Mouse (Mus musculus) 3134 (cell line): Measurements from ENCODE around the gene Bmf.

ENCODE experiments used
- DNase-seq: peaks from one replicate; pipeline ENCODE4 v3.0.0-alpha.2; 2011; ENCODE audit warnings: low spot score; ENCODE audit not compliant: insufficient read length; ENCODE audit errors: extremely low read depth

The Bmf gene

GRCm38 (mm10) chr2:118545242-118546103, 4.0 kb downstream of the Bmf start:
- peak; percentile 95 for DNase-seq

DNA sequence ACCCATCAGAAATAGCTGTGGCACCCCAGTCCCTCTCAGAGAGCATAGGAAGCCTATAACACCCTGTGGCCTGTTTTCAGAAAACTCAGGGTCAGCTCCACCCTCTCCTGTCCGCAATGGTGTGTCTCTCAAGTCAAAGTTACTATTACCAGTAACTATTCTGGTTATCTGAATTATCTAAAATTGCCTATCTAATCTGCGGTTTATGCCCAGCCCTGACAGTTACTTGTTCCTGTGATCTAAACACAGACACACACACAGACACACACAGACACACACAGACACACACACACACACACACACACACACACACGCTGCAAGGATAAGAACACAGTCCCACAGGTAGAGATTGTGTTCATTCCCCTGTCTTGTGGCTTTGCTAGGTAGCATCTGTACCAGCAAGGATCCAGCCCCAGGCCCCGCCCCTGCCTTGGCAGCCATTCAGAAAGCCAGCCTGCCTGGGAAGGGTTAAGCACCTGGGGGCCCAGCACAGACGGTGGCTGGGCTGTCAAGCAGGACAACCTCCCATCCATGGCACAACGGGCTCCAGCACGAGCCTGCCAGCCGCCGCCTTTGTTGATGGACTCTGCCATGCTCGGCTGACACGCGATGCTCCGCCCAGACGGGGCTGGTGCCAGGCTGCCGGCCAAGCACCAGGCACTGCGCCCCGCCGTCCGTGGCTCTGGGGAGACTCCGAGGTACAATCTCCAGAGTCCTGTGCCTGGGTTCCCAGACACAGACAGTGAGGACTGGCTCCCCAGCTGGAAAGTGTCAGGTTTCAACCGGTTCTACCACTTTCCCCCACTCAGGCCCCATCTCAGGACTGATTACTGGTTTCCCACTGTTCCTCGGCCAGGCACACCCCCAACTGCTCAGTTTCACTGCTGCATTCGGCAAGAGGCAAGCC, 5.3 kb downstream of the Bmf start:
- DNase-seq = peak; percentile 85

- no peak for DNase-seq
Observed at GRCm38 (mm10) chr2:118542971-118543573, 6.4 kb downstream of the Bmf start.

GRCm38 (mm10) chr2:118541716-118542115, 7.8 kb downstream of the Bmf start:
- DNase-seq = no peak

DNA sequence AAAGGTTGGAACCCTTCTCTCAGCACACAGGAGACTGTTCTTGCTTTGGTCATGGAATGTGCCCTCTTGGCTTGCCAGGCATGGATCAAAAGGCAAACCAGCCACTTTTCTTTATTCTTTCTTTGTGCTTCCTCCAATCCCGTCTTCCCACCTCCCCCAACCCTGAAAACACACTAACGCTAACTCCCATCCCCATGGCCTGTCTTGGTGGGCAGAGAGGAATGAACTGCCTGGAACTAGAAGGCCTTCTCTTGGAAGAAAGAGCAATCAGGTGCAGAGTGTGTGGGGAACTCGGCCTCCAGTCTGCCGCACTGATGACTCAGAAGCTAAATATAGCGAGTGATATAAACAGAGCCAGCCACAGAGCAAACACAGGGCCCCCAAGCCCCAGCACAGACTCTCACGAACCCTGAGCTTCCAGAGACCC, 8.8 kb downstream of the Bmf start:
- DNase-seq = peak; percentile 75

- DNase-seq = no peak
Observed at GRCm38 (mm10) chr2:118539881-118540516, 9.5 kb downstream of the Bmf start.

- no peak for DNase-seq
Observed at GRCm38 (mm10) chr2:118539040-118539439, 10.4 kb downstream of the Bmf start.

- DNase-seq = no peak
Observed at GRCm38 (mm10) chr2:118537226-118537625, 12.3 kb downstream of the Bmf start.

- peak; percentile 74 for DNase-seq
Observed at GRCm38 (mm10) chr2:118536553-118536952, 12.9 kb downstream of the Bmf start.

DNA sequence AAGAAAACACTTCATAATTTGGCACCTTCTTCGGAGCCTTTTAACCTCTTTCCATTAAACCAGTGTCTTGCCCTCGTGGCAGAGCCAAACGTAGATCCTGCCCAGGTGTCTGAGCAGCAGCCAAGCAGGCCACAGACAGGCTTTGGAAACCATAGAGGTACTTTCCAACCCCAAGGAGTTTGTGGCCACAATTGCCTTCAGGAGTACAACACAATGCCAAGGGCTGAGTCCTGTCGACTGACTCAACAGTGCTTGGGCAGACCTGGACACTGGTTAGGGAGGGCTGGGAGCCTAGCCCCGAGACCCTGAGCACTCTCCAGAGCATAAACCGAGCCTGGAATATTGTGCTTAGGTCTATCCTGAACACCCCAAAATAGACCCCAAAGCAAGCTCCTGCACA, 13.4 kb downstream of the Bmf start:
- no peak for DNase-seq

DNA sequence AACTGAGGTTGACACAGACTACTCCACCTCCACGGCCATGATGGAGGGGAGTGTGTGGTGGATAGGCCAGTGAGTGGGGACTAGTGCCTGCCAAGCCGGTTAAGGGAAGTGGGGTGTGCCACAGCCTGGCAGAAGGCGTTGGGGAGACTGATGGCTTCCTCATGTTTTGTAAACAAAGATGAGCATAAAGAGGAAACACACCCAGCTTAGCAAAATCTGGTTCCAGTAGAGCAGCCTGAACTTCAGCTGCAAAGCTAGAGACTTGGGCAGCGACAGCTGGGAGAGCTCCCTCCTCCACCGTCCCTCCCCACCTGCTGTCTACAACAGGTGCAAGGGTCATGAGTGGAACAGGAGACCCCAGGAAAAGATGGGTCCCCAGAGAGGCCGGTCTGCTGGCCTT, 15.5 kb downstream of the Bmf start:
- DNase-seq = no peak

GRCm38 (mm10) chr2:118532855-118533675, 16.4 kb downstream of the Bmf start:
- no peak for DNase-seq

DNA sequence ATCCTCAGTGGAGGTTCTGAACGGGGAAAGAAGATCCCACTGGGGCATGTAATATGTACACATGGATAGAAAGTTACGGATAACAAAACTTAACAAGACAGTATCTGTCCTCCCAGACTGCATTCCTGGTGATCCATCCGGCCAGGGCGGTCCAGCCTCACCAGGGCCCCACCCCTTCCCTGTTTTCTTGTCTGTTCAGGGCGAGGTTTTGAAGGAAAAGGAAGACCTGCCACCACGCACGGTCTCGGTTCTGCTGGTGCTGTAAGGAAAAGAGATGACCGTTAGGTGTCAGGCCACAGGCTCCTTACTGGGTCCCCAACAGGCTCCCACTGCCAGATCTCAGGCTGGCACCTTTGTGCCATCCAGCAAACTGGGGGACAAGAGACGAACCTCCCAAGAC, 17.1 kb downstream of the Bmf start:
- no peak for DNase-seq

- DNase-seq = peak; percentile 75
Observed at GRCm38 (mm10) chr2:118529466-118530181, 19.9 kb downstream of the Bmf start.

- DNase-seq = no peak
Observed at GRCm38 (mm10) chr2:118526545-118526944, 22.9 kb downstream of the Bmf start.

DNA sequence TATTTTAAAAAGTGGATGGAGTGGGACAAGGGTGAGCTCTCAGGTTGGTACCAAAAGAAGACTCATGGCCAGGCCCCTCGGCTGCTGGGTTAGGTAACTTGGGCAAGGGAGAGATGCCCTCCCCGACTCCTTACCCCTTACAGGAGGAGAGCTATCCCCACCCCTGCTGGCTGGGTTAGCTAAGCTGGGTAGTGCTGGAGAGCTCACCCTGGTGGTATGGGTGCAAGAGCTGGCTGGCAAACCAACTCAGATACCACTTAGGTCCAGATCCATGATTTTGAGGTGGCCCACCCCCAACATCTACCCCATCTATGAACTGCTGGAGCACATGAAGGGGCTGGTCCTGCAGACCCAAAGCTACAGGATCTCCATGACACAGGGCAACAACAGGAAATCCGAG, 24.7 kb downstream of the Bmf start:
- DNase-seq = no peak

DNA sequence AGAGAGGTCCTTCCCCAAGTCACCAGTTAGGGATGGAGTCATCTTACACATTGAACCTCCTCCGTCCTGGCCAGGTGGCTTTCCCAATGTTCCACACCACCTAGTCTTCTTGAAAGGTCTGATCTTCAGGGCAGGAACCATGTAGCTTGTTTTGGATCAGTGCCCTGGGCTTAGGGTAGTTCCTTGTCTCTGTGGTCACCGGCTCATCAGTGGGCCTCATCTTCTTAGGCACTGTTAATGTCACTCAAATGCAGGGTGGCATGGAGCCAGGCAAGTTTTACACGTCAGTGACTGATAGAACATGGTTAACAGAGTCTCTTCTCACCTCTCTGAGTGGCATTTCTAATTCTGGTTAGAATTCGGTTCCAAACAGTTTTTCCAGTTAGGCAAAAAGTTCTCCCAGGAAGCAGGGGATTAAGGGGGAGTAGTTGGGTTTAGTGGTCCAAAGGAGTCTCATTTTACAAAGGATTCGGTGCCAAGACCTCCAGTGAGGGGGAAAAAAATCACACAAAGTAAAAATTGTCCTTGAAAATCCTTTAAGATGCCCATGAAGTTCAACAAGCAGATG, 26.2 kb downstream of the Bmf start:
- no peak for DNase-seq

DNA sequence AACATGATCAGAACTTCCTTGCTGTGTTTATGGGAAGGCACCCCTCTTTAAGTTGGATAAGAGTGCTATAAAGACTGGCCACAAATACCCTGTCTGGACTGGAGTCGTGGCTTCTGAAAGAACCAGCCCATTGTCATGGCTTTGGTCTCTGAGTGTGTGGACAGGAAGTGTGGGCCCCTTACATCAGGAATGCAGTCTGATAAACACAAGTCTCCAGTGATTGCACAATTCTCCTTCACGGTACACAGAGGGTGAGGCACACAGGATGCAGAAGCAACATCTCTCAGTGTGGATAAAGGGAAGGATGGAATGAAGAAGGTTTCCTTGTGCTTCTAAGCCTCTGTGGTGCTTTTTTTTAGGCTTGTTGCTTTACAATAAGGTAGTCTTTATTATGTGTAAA, 27.2 kb downstream of the Bmf start:
- no peak for DNase-seq
